Mouse (Mus musculus) bone marrow macrophage, adult 2 months (primary cell): ENCODE results near the gene Bcl2. TPM values are rescaled to one million over a fixed set of nuclear protein-coding genes. Genes with fewer than 3 reads are reported as not detected.
"Not testable (repeated sequence)": the region's sequence is repeated elsewhere in the genome, so short reads cannot be mapped to it uniquely, and the experiment has no call there.

ENCODE experiments used
- H3K27ac ChIP-seq: 2 replicates; pipeline ENCODE4 v1.5.1; 2012; ENCODE audit warnings: low read depth, low read length; ENCODE audit not compliant: insufficient read depth
- H3K4me1 ChIP-seq: 2 replicates; pipeline ENCODE4 v1.6.1; 2012; ENCODE audit warnings: low read length; ENCODE audit not compliant: control insufficient read depth, insufficient read depth
- H3K4me3 ChIP-seq: 2 replicates; pipeline ENCODE4 v1.5.1; 2012; ENCODE audit warnings: mild to moderate bottlenecking, low read length, moderate library complexity; ENCODE audit not compliant: insufficient read depth
- CTCF ChIP-seq: IDR thresholded peaks from 2 replicates; pipeline ENCODE4 v1.5.1; 2012; ENCODE audit warnings: low read depth, mild to moderate bottlenecking, low read length, moderate library complexity
- POLR2A ChIP-seq: IDR thresholded peaks from 2 replicates; pipeline ENCODE4 v1.6.1; 2012; ENCODE audit warnings: mild to moderate bottlenecking, low read depth, low read length, borderline replicate concordance
- polyA plus RNA-seq: library from polyadenylated mRNA; stranded (reverse); fragments of >200 nt; gene quantifications from 2 replicates; pipeline ENCODE4 v1.2.4, GENCODE M21; 2012; ENCODE audit not compliant: missing spikeins, insufficient read depth, insufficient read length

Bcl2 gene
- polyA plus RNA-seq, 1 experiment = 1.2 TPM

GRCm38 (mm10) chr1:106542731-106543130 is 171.3 kb downstream of the Bcl2 start:
- TF ChIP-seq CTCF (peak; percentile 50), POLR2A (no peak)
- Histone ChIP-seq H3K4me1 (peaks cover 36% of the 10 kb centered on the region), H3K4me3 (no peak overlapping the region), H3K27ac (no peak overlapping the region)

- H3K4me3 ChIP-seq = no peak overlapping the region
- H3K27ac ChIP-seq = no peak overlapping the region
- TF ChIP-seq CTCF (no peak), POLR2A (no peak)
- peaks cover 28% of the 10 kb centered on the region for H3K4me1 ChIP-seq
Observed at GRCm38 (mm10) chr1:106541851-106542250, 172.2 kb downstream of the Bcl2 start.

GRCm38 (mm10) chr1:106540130-106540529 is 173.9 kb downstream of the Bcl2 start:
- Histone ChIP-seq H3K27ac (peak overlapping the region; percentile 73), H3K4me1 (peaks cover 22% of the 10 kb centered on the region), H3K4me3 (no peak overlapping the region)
- TF ChIP-seq CTCF (no peak), POLR2A (no peak)

GRCm38 (mm10) chr1:106539029-106539428 is 175.0 kb downstream of the Bcl2 start:
- Histone ChIP-seq H3K27ac (no peak overlapping the region), H3K4me3 (no peak overlapping the region), H3K4me1 (peaks cover 22% of the 10 kb centered on the region)
- TF ChIP-seq POLR2A = no peak
- no peak for TF ChIP-seq CTCF

GRCm38 (mm10) chr1:106534835-106535234 is 179.2 kb downstream of the Bcl2 start:
- H3K4me3 ChIP-seq, H3K4me1 ChIP-seq, H3K27ac ChIP-seq: not testable (repeated sequence)

GRCm38 (mm10) chr1:106529570-106529969 is 184.5 kb downstream of the Bcl2 start:
- H3K4me3 ChIP-seq = no peak overlapping the region
- no peak overlapping the region for H3K27ac ChIP-seq
- peaks cover 23% of the 10 kb centered on the region for H3K4me1 ChIP-seq
- TF ChIP-seq CTCF (no peak), POLR2A (no peak)

GRCm38 (mm10) chr1:106527537-106527936 is 186.5 kb downstream of the Bcl2 start:
- TF ChIP-seq CTCF = no peak
- no peak for TF ChIP-seq POLR2A
- no peak overlapping the region for H3K4me3 ChIP-seq
- no peak overlapping the region for H3K27ac ChIP-seq
- H3K4me1 ChIP-seq = peaks cover 25% of the 10 kb centered on the region

- TF ChIP-seq CTCF = no peak
- TF ChIP-seq POLR2A = no peak
- Histone ChIP-seq H3K27ac (no peak overlapping the region), H3K4me3 (no peak overlapping the region), H3K4me1 (peaks cover 25% of the 10 kb centered on the region)
Observed at GRCm38 (mm10) chr1:106526751-106527150, 187.3 kb downstream of the Bcl2 start.

- Histone ChIP-seq H3K4me1 (peaks cover 25% of the 10 kb centered on the region), H3K4me3 (no peak overlapping the region), H3K27ac (no peak overlapping the region)
- TF ChIP-seq CTCF = no peak
- TF ChIP-seq POLR2A = no peak
Observed at GRCm38 (mm10) chr1:106526112-106526511, 188.0 kb downstream of the Bcl2 start.

- Histone ChIP-seq H3K4me1 (peaks cover 28% of the 10 kb centered on the region), H3K27ac (no peak overlapping the region), H3K4me3 (no peak overlapping the region)
- TF ChIP-seq CTCF (no peak), POLR2A (no peak)
Observed at GRCm38 (mm10) chr1:106523741-106524140, 190.3 kb downstream of the Bcl2 start.

- H3K4me3 ChIP-seq = no peak overlapping the region
- no peak overlapping the region for H3K27ac ChIP-seq
- no peak for TF ChIP-seq POLR2A
- no peak for TF ChIP-seq CTCF
Observed at GRCm38 (mm10) chr1:106523009-106523408, 191.1 kb downstream of the Bcl2 start.

More at GRCm38 (mm10) chr1:106523009-106523408, 191.1 kb downstream of the Bcl2 start:
- peaks cover 28% of the 10 kb centered on the region for H3K4me1 ChIP-seq
